Mouse (Mus musculus) neural tube, embryonic 13.5 days (tissue): ENCODE results near the gene Mast4. TPM values are rescaled to one million over a fixed set of nuclear protein-coding genes. Genes with fewer than 3 reads are reported as not detected.

ENCODE experiments used
- ATAC-seq: fragments of 200-750 bp; cut with Nextera tagmentation; 2 replicates; pipeline ENCODE4 v1.8.0; 2017; ENCODE audit warnings: low read depth, mild to moderate bottlenecking, moderate TSS enrichment, moderate library complexity
- H3K27ac ChIP-seq: fragments of 300-500 bp; sonication (generic); replicated peaks from 2 replicates; pipeline ENCODE4 v1.5.1; 2015; ENCODE audit warnings: moderate library complexity, mild to moderate bottlenecking, inconsistent platforms
- H3K27me3 ChIP-seq: fragments of 300-500 bp; sonication (generic); 2 replicates; pipeline ENCODE4 v1.6.1; 2015; ENCODE audit warnings: mild to moderate bottlenecking, inconsistent platforms
- H3K36me3 ChIP-seq: fragments of 300-500 bp; sonication (generic); 2 replicates; pipeline ENCODE4 v1.6.1; 2015; ENCODE audit warnings: mild to moderate bottlenecking, inconsistent platforms
- H3K4me1 ChIP-seq: fragments of 300-500 bp; sonication (generic); replicated peaks from 2 replicates; pipeline ENCODE4 v1.6.1; 2015; ENCODE audit warnings: inconsistent platforms
- H3K4me2 ChIP-seq: fragments of 300-500 bp; sonication (generic); 2 replicates; pipeline ENCODE4 v1.6.1; 2015; ENCODE audit warnings: inconsistent platforms, mild to moderate bottlenecking, moderate library complexity
- H3K4me3 ChIP-seq: fragments of 300-500 bp; sonication (generic); 2 replicates; pipeline ENCODE4 v1.5.1; 2015; ENCODE audit warnings: mild to moderate bottlenecking, inconsistent platforms
- H3K9ac ChIP-seq: fragments of 300-500 bp; sonication (generic); 2 replicates; pipeline ENCODE4 v1.6.1; 2015; ENCODE audit warnings: moderate library complexity, mild to moderate bottlenecking, inconsistent platforms
- H3K9me3 ChIP-seq: fragments of 300-500 bp; sonication (generic); 2 replicates; pipeline ENCODE4 v1.6.1; 2016; ENCODE audit warnings: inconsistent platforms
- WGBS: fragments of 180-500 bp; shearing (Covaris S2); methylation state at CpG from one replicate; pipeline ENCODE4 v1.1.7; 2015; 5-methylcytosine and 5-hydroxymethylcytosine counted together
- polyA plus RNA-seq: library from polyadenylated mRNA; unstranded; fragments of >200 nt; fragmentation: Nextera tagmentation; extraction: Ambion mirVana; gene quantifications from 2 replicates; pipeline ENCODE4 v1.2.1, GENCODE M21; 2015

The Mast4 gene
- polyA plus RNA-seq, 1 experiment from 2014 or later: 19.5 TPM

DNA sequence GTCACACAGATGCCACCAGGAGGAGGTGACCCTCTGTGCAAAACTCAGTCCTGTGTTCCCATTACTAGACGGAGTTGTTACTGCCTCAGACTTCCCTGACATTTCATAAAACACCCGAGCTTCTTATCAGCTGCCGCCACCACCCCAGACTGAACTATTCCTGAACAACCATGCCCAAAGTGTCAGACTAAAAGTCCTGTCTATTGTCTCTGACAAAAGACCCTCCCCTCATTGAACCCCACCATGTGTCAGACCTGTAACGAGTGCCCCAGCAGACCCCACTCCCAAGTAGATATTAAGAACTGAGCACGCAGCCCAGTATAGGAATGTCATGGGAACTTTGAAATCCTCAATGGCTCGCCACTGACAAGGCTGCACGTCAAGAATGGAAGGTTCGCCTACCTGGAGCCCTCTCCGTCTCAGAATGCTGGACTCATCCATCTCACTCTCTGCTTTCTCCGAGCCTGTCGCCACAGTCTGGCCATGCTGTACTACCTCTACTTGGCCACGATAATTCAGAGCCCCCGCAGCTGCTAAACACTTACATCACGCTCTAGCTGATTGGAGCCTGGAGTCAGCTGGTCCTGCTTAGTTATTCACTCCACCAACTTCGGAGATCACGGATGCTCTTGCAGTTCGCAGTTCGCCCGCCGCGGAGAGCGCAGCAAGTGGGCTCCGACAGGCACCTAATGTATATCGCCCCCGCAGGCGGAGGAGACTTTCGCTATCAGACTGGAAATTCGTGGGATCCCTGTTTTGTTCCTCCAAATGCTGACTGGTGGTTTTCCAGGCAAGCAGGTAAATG lies 237.7 kb downstream of the Mast4 start:
- H3K9ac ChIP-seq: peak overlapping the region; percentile 62
- no peaks in the 10 kb centered on the region for H3K9me3 ChIP-seq
- 5% methylated on average over 28 of the region's 28 CpGs for WGBS
- ATAC-seq: peak; percentile 91
- peaks cover 18% of the 10 kb centered on the region for H3K27me3 ChIP-seq
- H3K36me3 ChIP-seq: no peaks in the 10 kb centered on the region
- H3K4me3 ChIP-seq: peak overlapping the region; percentile 46
- peak overlapping the region; percentile 13; the same call in 1 of the 2 replicates for H3K27ac ChIP-seq
- H3K4me2 ChIP-seq: peak overlapping the region; percentile 76
- peaks cover 21% of the 10 kb centered on the region for H3K4me1 ChIP-seq

GRCm38 (mm10) chr13:103095491-103095890 lies 238.8 kb downstream of the Mast4 start:
- ATAC-seq: no peak
- Histone ChIP-seq H3K4me2 (peak overlapping the region; percentile 76; the same call in 1 of the 2 replicates), H3K27me3 (peaks cover 18% of the 10 kb centered on the region), H3K36me3 (no peaks in the 10 kb centered on the region), H3K4me3 (peak overlapping the region; percentile 13; the same call in 1 of the 2 replicates), H3K27ac (peak overlapping the region; percentile 5; the same call in 1 of the 2 replicates), H3K9me3 (no peaks in the 10 kb centered on the region), H3K9ac (no peak overlapping the region), H3K4me1 (peaks cover 21% of the 10 kb centered on the region)
- WGBS: 53% methylated on average over 7 of the region's 7 CpGs

- Histone ChIP-seq H3K36me3 (no peaks in the 10 kb centered on the region), H3K4me2 (0 out of 2 replicates have a peak overlapping the region, but pooled peaks have one; percentile 3), H3K27me3 (peaks cover 18% of the 10 kb centered on the region), H3K9me3 (no peaks in the 10 kb centered on the region), H3K27ac (no peak overlapping the region), H3K4me1 (peaks cover 21% of the 10 kb centered on the region), H3K4me3 (no peak overlapping the region), H3K9ac (no peak overlapping the region)
- WGBS: 62% methylated on average over 5 of the region's 5 CpGs
- ATAC-seq: no peak
These were observed 239.7 kb downstream of the Mast4 start for GRCm38 (mm10) chr13:103094595-103094994.

DNA sequence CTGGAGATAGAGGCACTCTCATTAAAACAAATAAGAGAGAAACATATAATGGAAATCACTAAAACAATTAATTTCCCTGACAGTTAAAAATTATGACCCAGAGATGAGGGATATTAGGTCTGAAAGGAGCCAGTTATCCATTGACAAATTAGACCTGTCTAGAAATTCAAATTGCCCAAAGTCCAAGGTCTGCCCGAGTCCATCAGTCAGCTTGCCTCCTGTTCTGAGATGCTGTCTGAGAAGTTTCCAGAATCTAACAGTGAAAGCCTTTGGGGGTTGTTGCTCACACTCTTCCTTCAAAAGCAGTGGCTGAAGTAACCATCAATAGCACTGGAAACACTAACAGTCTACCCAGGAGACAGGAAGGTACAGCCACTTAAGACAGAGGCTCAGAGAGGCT lies 240.6 kb downstream of the Mast4 start:
- H3K4me3 ChIP-seq: no peak overlapping the region
- H3K27ac ChIP-seq: no peak overlapping the region
- no peak for ATAC-seq
- H3K36me3 ChIP-seq: no peaks in the 10 kb centered on the region
- no peak overlapping the region for H3K4me2 ChIP-seq
- 77% methylated on average over 1 of the region's 1 CpGs for WGBS
- no peak overlapping the region for H3K9ac ChIP-seq
- peaks cover 18% of the 10 kb centered on the region for H3K27me3 ChIP-seq
- peaks cover 21% of the 10 kb centered on the region for H3K4me1 ChIP-seq
- no peaks in the 10 kb centered on the region for H3K9me3 ChIP-seq

DNA sequence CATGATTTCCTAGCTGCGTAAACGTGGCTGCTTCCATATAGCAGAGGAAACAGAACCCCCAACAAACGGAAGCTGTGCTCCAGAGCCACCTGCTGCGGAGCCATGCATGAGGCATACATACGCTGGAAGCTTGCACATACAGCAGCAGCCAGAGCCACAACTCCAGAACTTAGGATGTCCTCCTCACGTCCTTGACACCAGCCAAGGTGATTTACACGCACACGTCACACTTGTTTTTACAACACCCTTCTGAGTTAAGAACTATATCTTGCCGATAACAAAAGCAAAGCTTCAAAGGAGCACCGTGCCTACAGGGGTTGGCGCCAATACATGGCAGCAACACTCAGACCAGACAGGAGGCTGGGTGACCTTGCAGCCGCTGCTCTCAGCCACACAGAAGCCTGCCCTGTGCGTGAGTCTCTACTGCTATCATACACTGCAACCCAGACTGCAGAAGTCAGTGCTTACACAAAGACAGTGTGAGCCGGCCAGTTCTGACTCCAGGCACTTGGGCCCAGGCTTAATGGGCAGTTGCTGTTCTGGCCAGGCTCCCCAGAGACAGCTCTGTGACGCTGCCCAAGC lies 248.7 kb downstream of the Mast4 start:
- 69% methylated on average over 15 of the region's 15 CpGs for WGBS
- H3K36me3 ChIP-seq: no peaks in the 10 kb centered on the region
- no peak for ATAC-seq
- H3K27me3 ChIP-seq: no peaks in the 10 kb centered on the region
- no peaks in the 10 kb centered on the region for H3K4me1 ChIP-seq
- no peak overlapping the region for H3K4me3 ChIP-seq
- H3K4me2 ChIP-seq: no peak overlapping the region
- H3K27ac ChIP-seq: no peak overlapping the region; the same call in 1 of the 2 replicates
- no peaks in the 10 kb centered on the region for H3K9me3 ChIP-seq
- no peak overlapping the region for H3K9ac ChIP-seq

DNA sequence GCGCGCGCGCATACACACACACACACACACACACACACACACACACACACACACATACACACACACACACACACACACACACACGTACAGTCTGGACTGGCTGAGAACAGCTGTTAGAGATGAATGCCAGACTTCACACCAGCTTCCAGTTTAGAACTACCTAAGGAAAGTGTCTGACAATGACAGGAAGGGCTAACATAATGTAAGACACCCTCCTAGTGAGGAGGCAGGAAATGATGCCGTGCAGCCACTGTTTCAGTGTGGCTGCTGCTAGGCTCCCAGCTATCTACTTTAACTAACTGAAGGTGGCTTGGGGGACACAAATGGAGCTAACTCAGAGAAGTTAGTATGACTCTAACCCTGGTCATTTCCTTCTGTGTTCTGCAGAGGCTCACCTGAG lies 251.4 kb downstream of the Mast4 start:
- H3K4me1 ChIP-seq: no peaks in the 10 kb centered on the region
- H3K9ac ChIP-seq: no peak overlapping the region
- H3K27me3 ChIP-seq: peaks cover 3% of the 10 kb centered on the region; the same call in 1 of the 2 replicates
- no peaks in the 10 kb centered on the region for H3K9me3 ChIP-seq
- no peak overlapping the region for H3K4me3 ChIP-seq
- no peak overlapping the region for H3K27ac ChIP-seq
- no peak overlapping the region for H3K4me2 ChIP-seq
- ATAC-seq: no peak
- WGBS: 68% methylated on average over 2 of the region's 6 CpGs
- H3K36me3 ChIP-seq: no peaks in the 10 kb centered on the region

GRCm38 (mm10) chr13:103079806-103080205 lies 254.5 kb downstream of the Mast4 start:
- H3K9ac ChIP-seq: no peak overlapping the region
- 69% methylated on average over 4 of the region's 4 CpGs for WGBS
- H3K36me3 ChIP-seq: no peaks in the 10 kb centered on the region
- no peaks in the 10 kb centered on the region for H3K9me3 ChIP-seq
- H3K27me3 ChIP-seq: peaks cover 3% of the 10 kb centered on the region; the same call in 1 of the 2 replicates
- H3K4me2 ChIP-seq: no peak overlapping the region
- no peak overlapping the region for H3K27ac ChIP-seq
- H3K4me1 ChIP-seq: no peaks in the 10 kb centered on the region
- no peak overlapping the region for H3K4me3 ChIP-seq
- no peak for ATAC-seq

DNA sequence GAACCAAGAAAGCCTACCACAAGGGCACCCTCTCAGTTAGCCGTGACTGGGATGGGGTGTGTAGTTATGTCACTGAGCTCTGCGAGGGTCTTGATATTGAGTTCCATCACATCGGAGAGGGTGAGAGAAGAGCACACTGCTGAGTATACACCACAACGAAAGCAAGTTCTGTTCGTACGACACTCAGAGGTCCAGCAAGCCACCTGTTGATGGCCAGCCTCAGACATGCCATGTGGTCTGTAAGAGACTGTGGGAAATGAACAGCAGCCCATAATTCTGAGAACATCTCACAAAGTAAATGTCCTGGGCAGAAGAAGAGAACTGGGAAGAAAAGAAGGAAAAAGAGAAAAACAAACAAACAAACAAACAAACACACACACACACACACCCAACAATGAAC lies 255.5 kb downstream of the Mast4 start:
- no peak for ATAC-seq
- Histone ChIP-seq H3K36me3 (no peaks in the 10 kb centered on the region), H3K27ac (no peak overlapping the region), H3K4me1 (no peaks in the 10 kb centered on the region), H3K9me3 (no peaks in the 10 kb centered on the region), H3K4me3 (no peak overlapping the region), H3K27me3 (peaks cover 3% of the 10 kb centered on the region; the same call in 1 of the 2 replicates), H3K9ac (no peak overlapping the region), H3K4me2 (no peak overlapping the region)
- WGBS: 86% methylated on average over 6 of the region's 6 CpGs

DNA sequence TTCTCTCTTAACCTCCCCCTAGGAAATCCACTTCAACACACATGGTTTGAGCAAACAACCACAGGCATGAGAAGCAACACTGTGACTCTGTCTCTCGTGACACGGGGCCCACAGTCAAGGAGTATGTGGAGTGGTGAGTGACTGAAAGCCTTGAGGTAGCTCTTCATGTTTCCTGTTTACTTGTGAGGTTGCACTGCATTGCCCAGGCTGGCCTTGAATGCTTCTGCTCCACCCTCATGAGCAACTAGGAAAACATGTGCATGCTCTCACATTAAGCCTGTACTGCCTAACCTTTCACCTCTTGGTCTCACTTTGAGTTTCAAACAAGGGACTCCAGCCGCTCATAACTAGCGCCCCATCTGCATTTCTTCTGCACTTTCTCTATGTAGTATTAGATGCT lies 260.8 kb downstream of the Mast4 start:
- no peaks in the 10 kb centered on the region for H3K36me3 ChIP-seq
- no peak for ATAC-seq
- no peak overlapping the region for H3K4me2 ChIP-seq
- H3K4me3 ChIP-seq: no peak overlapping the region
- WGBS: 82% methylated on average over 4 of the region's 4 CpGs
- peaks cover 2% of the 10 kb centered on the region; the same call in 1 of the 2 replicates for H3K27me3 ChIP-seq
- no peak overlapping the region for H3K9ac ChIP-seq
- H3K4me1 ChIP-seq: no peaks in the 10 kb centered on the region
- H3K27ac ChIP-seq: no peak overlapping the region
- no peaks in the 10 kb centered on the region for H3K9me3 ChIP-seq

DNA sequence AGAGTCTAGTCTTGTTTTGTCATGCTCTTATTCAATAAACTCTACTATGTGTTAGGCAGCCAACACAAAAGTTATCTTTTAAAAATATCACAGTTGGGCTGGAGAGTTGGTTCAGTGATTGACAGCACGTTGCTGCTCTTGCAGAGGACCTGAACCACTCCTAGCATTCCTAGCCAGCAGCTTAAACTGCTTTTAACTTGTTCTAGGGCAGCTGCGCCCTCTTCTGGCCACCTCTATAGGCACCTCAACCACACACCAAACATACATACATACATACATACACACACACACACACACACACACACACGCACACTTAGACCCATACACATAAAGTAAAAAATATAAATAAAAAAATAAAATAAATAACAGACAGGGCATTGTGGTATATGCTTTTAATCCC lies 262.5 kb downstream of the Mast4 start:
- WGBS: 78% methylated on average over 3 of the region's 3 CpGs
- no peaks in the 10 kb centered on the region for H3K9me3 ChIP-seq
- no peak overlapping the region for H3K27ac ChIP-seq
- H3K36me3 ChIP-seq: no peaks in the 10 kb centered on the region
- H3K4me2 ChIP-seq: no peak overlapping the region
- H3K4me3 ChIP-seq: no peak overlapping the region
- ATAC-seq: no peak
- no peaks in the 10 kb centered on the region; the same call in none of the 2 replicates for H3K27me3 ChIP-seq
- no peak overlapping the region for H3K9ac ChIP-seq
- peaks cover 13% of the 10 kb centered on the region; the same call in 1 of the 2 replicates for H3K4me1 ChIP-seq

GRCm38 (mm10) chr13:103067581-103068166 lies 266.6 kb downstream of the Mast4 start:
- Histone ChIP-seq H3K4me2 (no peak overlapping the region), H3K4me1 (peaks cover 17% of the 10 kb centered on the region; the same call in 1 of the 2 replicates), H3K9ac (no peak overlapping the region), H3K9me3 (no peaks in the 10 kb centered on the region), H3K27ac (no peak overlapping the region), H3K36me3 (no peaks in the 10 kb centered on the region), H3K27me3 (peaks cover 7% of the 10 kb centered on the region), H3K4me3 (no peak overlapping the region)
- WGBS: 38% methylated on average over 7 of the region's 7 CpGs
- no peak for ATAC-seq

- H3K4me2 ChIP-seq: no peak overlapping the region
- no peak overlapping the region for H3K9ac ChIP-seq
- H3K4me1 ChIP-seq: peaks cover 22% of the 10 kb centered on the region
- no peak for ATAC-seq
- no peaks in the 10 kb centered on the region for H3K36me3 ChIP-seq
- no peak overlapping the region for H3K27ac ChIP-seq
- no peak overlapping the region for H3K4me3 ChIP-seq
- no peaks in the 10 kb centered on the region for H3K9me3 ChIP-seq
- peaks cover 7% of the 10 kb centered on the region for H3K27me3 ChIP-seq
- WGBS: 64% methylated on average over 7 of the region's 7 CpGs
These were observed 268.9 kb downstream of the Mast4 start for GRCm38 (mm10) chr13:103065437-103065836.
